Mouse (Mus musculus): ENCODE results near the gene Tnfaip8l1. TPM values are rescaled to one million over a fixed set of nuclear protein-coding genes. Genes with fewer than 3 reads are reported as not detected.

Tnfaip8l1 gene
- polyA plus RNA-seq (2016; fragmentation: Nextera tagmentation; extraction: Ambion mirVana), result 10.4 and 11.8 TPM in 2 replicates

- H3K4me3 ChIP-seq, result peak within 1 kb of the TSS; percentile 55
- peaks cover 43% of the 10 kb centered on the region for H3K4me1 ChIP-seq (replicated peaks)
- peak; percentile 95 for DNase-seq (ENCODE audit: low spot score)
- peak within 1 kb of the TSS; percentile 80 for H3K27ac ChIP-seq
- H3K9me3 ChIP-seq, result no peaks in the 10 kb centered on the region
- WGBS, result 1% methylated on average over 30 of the region's 30 CpGs
- H3K27me3 ChIP-seq (ENCODE audit: insufficient read depth, poor library complexity, severe bottlenecking), result peaks cover 44% of the 10 kb centered on the region
- no peaks in the 10 kb centered on the region for H3K36me3 ChIP-seq
These were observed at the start of gene Tnfaip8l1 for GRCm38 (mm10) chr17:56162231-56162774. Tnfaip8l1 (plus strand) TSS chr17:56162477.

DNA sequence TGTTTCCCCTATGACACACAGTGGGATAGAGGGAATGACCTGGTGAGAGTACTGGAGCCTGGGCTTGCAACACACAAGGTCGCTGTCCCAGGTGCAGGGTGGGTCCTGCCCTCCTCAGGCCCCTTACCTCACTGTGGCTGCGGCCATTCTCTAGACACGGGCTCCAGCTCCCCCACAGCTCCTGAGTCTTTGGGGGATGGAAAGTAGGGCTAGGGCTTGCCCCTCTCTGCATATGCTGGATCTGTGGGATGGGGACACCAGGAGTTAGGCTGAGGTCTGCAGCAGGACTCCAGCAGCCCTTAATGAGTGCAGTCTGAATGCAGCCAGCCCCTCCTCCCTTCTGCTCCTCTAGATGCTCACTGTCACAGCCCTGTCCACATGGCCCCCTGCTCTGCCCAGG lies 49.5 kb upstream of the Tnfaip8l1 start:
- H3K27me3 ChIP-seq (ENCODE audit: insufficient read depth, poor library complexity, severe bottlenecking), result peaks cover 27% of the 10 kb centered on the region
- no peak overlapping the region for H3K27ac ChIP-seq
- 63% methylated on average over 3 of the region's 3 CpGs for WGBS
- DNase-seq (ENCODE audit: low spot score), result no peak
- H3K9me3 ChIP-seq, result no peaks in the 10 kb centered on the region
- no peak overlapping the region for H3K4me3 ChIP-seq
- peaks cover 19% of the 10 kb centered on the region for H3K4me1 ChIP-seq (replicated peaks)
- H3K36me3 ChIP-seq, result peaks cover 11% of the 10 kb centered on the region

DNA sequence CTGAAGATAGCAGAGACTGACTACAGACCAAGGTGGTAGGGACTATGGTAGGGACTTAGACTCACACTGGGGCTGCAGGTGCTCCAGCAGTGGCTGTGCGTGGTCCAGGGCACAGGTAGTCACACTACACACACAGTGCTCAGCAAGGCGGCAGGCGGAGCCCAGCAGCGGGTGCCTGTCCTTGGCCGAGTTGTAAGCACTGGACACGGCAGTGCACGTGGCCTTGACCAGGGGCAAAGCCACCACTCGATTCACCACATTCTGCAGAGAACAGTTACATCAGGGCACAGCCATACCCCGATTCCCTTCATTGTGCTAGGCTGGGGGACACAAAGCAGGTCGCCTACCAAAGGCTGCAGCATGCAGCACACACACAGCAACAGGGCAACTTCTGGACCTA lies 46.1 kb upstream of the Tnfaip8l1 start:
- WGBS, result 78% methylated on average over 10 of the region's 10 CpGs
- Histone ChIP-seq H3K27me3 (ENCODE audit: insufficient read depth, poor library complexity, severe bottlenecking) (peaks cover 59% of the 10 kb centered on the region), H3K4me1 (replicated peaks) (peaks cover 33% of the 10 kb centered on the region), H3K9me3 (no peaks in the 10 kb centered on the region), H3K4me3 (no peak overlapping the region), H3K27ac (no peak overlapping the region), H3K36me3 (no peaks in the 10 kb centered on the region)
- no peak for DNase-seq (ENCODE audit: low spot score)

DNA sequence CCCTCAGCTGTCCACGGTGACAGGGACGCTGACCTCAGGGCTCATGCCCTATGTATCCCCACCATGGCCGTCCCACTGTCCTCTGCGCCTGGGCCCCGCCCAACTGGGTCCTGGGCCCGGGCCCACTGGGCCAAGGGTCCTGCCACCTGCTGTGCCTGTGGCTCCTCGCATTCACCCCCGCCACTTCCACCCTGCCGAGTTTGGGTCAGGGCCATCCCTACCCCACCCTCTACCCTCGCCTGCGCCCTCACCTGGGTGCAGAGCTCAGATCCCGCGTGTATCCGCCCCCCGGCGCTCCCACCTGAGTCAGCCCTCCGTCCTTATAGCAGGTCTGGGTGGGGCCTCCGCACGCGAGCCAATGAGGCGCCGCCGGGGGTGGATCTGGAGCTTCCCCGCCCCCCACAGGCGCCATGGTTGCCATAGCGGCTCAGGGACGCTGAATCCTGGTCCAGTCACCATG lies 45.0 kb upstream of the Tnfaip8l1 start, which contains the start of gene Plin5:
TSS of gene Plin5 (minus strand) at position 346 of the 460 bp plus-strand sequence.
- Histone ChIP-seq H3K27me3 (ENCODE audit: insufficient read depth, poor library complexity, severe bottlenecking) (peaks cover 70% of the 10 kb centered on the region), H3K9me3 (peaks cover 8% of the 10 kb centered on the region), H3K4me1 (replicated peaks) (peaks cover 33% of the 10 kb centered on the region), H3K27ac (0 out of 2 replicates have a peak within 1 kb of the TSS, but pooled peaks have one; percentile 50), H3K4me3 (peak within 1 kb of the TSS; percentile 51), H3K36me3 (no peaks in the 10 kb centered on the region)
- peak; percentile 64 for DNase-seq (ENCODE audit: low spot score)
- WGBS, result 1% methylated on average over 27 of the region's 27 CpGs

GRCm38 (mm10) chr17:56119431-56119830 lies 42.8 kb upstream of the Tnfaip8l1 start:
- H3K27me3 ChIP-seq (ENCODE audit: insufficient read depth, poor library complexity, severe bottlenecking), result peaks cover 92% of the 10 kb centered on the region
- 44% methylated on average over 12 of the region's 12 CpGs for WGBS
- peaks cover 19% of the 10 kb centered on the region for H3K9me3 ChIP-seq
- peaks cover 34% of the 10 kb centered on the region for H3K4me1 ChIP-seq (replicated peaks)
- no peak overlapping the region for H3K27ac ChIP-seq
- H3K4me3 ChIP-seq, result no peak overlapping the region
- H3K36me3 ChIP-seq, result peaks cover 15% of the 10 kb centered on the region
- DNase-seq (ENCODE audit: low spot score), result no peak

DNA sequence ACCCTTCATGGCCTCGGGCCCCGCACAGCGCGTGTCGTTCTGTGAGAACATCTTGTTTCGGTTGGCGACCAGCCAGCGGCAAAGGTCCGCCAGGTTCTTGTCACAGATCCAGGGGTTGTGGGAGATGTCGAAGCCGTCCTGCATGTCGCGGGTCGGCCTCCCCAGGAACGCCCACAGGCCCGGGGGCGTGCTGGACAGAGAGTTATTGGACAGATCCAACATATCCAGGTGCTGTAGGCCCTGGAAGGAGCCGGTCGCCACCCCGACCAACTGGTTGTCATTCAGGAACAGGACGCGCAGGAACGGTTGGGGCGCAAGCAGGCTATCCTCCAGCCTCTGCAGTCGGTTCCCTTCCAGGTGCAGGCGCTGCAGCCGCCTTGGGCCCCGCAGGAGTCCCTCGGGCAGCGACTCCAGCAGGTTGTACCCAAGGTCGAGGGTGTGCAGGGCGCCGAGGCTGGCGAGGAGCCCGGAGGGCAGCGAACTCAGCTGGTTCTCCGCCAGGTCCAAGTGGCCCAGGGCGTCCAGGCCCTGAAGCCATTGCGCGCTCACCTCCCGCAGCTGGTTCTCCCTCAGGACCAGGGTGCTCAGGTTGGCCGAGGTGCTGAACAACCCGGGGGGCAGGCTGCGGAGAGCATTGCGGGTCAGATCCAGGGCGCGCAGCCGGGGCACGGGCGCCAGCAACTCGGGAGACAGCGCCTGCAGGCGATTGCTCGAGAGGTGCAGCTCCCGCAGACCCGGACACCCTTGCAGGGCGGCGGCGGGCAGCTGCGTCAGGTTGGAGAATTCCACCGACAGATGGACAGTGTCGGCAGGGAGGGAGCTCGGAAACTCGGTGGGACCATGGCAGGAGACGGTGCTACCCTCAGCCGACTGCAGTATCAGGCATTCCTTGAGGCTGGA lies 42.0 kb upstream of the Tnfaip8l1 start:
- H3K4me3 ChIP-seq, result peak overlapping the region; percentile 25; the same call in 1 of the 2 replicates
- 7% methylated on average over 66 of the region's 66 CpGs for WGBS
- peaks cover 38% of the 10 kb centered on the region for H3K4me1 ChIP-seq (replicated peaks)
- no peak overlapping the region for H3K27ac ChIP-seq
- peaks cover 96% of the 10 kb centered on the region for H3K27me3 ChIP-seq (ENCODE audit: insufficient read depth, poor library complexity, severe bottlenecking)
- H3K36me3 ChIP-seq, result peaks cover 15% of the 10 kb centered on the region
- no peak for DNase-seq (ENCODE audit: low spot score)
- peaks cover 19% of the 10 kb centered on the region for H3K9me3 ChIP-seq

GRCm38 (mm10) chr17:56121826-56122225 lies 40.5 kb upstream of the Tnfaip8l1 start, which contains the start of gene Lrg1:
Lrg1 (minus strand) TSS chr17:56122001.
- Histone ChIP-seq H3K27ac (no peak within 1 kb of the TSS), H3K27me3 (ENCODE audit: insufficient read depth, poor library complexity, severe bottlenecking) (peaks cover 92% of the 10 kb centered on the region), H3K4me3 (no peak within 1 kb of the TSS; the same call in 1 of the 2 replicates), H3K4me1 (replicated peaks) (peaks cover 35% of the 10 kb centered on the region), H3K36me3 (peaks cover 16% of the 10 kb centered on the region), H3K9me3 (peaks cover 19% of the 10 kb centered on the region)
- WGBS, result 66% methylated on average over 2 of the region's 2 CpGs
- no peak for DNase-seq (ENCODE audit: low spot score)

GRCm38 (mm10) chr17:56123161-56123560 lies 39.1 kb upstream of the Tnfaip8l1 start:
- H3K36me3 ChIP-seq, result peaks cover 29% of the 10 kb centered on the region
- no peak overlapping the region for H3K27ac ChIP-seq
- no peak for DNase-seq (ENCODE audit: low spot score)
- H3K4me1 ChIP-seq (replicated peaks), result peaks cover 26% of the 10 kb centered on the region
- H3K4me3 ChIP-seq, result peak overlapping the region; percentile 20; the same call in 1 of the 2 replicates
- WGBS, result 88% methylated on average over 12 of the region's 12 CpGs
- H3K27me3 ChIP-seq (ENCODE audit: insufficient read depth, poor library complexity, severe bottlenecking), result peaks cover 80% of the 10 kb centered on the region
- peaks cover 19% of the 10 kb centered on the region for H3K9me3 ChIP-seq

GRCm38 (mm10) chr17:56123681-56124340 lies 38.5 kb upstream of the Tnfaip8l1 start:
- 42% methylated on average over 59 of the region's 59 CpGs for WGBS
- peaks cover 32% of the 10 kb centered on the region for H3K36me3 ChIP-seq
- peak overlapping the region; percentile 82 for H3K27ac ChIP-seq
- peaks cover 74% of the 10 kb centered on the region for H3K27me3 ChIP-seq (ENCODE audit: insufficient read depth, poor library complexity, severe bottlenecking)
- peak overlapping the region; percentile 54 for H3K4me3 ChIP-seq
- peaks cover 19% of the 10 kb centered on the region for H3K9me3 ChIP-seq
- DNase-seq (ENCODE audit: low spot score), result no peak
- H3K4me1 ChIP-seq (replicated peaks), result peaks cover 26% of the 10 kb centered on the region

DNA sequence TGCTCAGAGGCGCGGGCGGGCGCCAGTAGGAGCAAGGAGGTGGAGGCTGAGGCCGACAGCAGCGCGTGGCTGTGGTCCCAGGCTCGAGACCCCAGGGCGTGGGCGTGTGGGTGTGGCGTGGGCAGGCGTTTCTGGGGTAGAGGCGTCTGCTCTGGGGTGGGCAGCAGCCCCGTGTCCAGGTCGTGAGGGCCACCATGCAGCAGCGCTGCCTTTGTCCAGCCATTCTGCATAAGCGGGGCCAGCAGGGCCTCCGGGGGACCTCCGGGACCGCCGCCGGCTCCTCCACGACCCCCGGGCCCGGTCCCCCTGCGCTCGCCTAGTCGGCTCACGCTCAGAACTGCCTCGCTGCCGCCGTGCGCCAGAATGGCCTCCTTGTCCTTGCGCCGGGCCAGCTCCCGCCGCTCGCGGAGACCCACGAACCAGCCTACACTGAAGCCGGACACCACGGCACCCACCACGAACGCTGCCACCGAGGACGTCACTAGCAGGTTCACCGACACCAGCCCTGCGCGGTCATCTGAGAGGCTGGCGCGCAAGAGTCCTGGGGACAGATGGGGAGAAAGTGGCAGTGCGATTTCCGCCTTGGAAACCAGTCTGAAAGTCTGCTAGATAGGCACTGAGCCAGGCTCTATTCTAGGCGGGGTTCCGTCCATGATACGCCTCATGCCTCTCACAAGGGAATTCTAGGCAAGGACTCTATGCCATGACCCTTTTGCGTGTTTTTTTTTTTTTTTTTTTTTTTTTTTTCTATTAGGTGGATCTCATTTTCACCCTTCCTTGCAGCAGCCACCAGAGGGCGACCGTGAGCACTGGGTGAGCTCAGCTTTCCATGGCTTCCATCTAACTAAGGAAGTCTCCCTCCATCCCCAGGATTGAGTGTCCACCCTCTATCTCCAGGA lies 37.7 kb upstream of the Tnfaip8l1 start:
- peaks cover 23% of the 10 kb centered on the region for H3K4me1 ChIP-seq (replicated peaks)
- H3K36me3 ChIP-seq, result peaks cover 40% of the 10 kb centered on the region
- peak overlapping the region; percentile 82 for H3K27ac ChIP-seq
- peak; percentile 63 for DNase-seq (ENCODE audit: low spot score)
- H3K9me3 ChIP-seq, result peaks cover 19% of the 10 kb centered on the region
- 9% methylated on average over 59 of the region's 59 CpGs for WGBS
- peaks cover 66% of the 10 kb centered on the region for H3K27me3 ChIP-seq (ENCODE audit: insufficient read depth, poor library complexity, severe bottlenecking)
- peak overlapping the region; percentile 54 for H3K4me3 ChIP-seq

DNA sequence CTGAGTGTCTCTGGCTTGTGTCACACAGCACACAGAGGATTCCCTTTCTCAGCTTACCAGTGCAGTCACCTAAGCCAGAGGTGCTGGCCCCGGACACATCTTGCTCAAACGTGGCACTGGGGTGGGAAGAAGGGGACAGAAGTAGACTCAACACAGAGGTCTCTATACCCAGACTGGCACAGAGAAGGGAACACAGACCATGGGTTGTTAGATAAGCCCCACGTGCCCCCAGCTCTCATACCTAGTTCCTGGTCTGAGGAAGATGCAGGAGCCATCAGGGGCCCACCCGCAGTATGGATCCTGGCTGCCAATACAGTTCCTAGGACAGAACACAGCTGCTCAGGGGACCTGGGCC lies 37.0 kb upstream of the Tnfaip8l1 start:
- DNase-seq (ENCODE audit: low spot score), result no peak
- 85% methylated on average over 4 of the region's 4 CpGs for WGBS
- no peak overlapping the region for H3K4me3 ChIP-seq
- no peak overlapping the region for H3K27ac ChIP-seq
- peaks cover 46% of the 10 kb centered on the region for H3K36me3 ChIP-seq
- H3K27me3 ChIP-seq (ENCODE audit: insufficient read depth, poor library complexity, severe bottlenecking), result peaks cover 59% of the 10 kb centered on the region
- H3K9me3 ChIP-seq, result peaks cover 19% of the 10 kb centered on the region
- H3K4me1 ChIP-seq (replicated peaks), result peaks cover 17% of the 10 kb centered on the region

DNA sequence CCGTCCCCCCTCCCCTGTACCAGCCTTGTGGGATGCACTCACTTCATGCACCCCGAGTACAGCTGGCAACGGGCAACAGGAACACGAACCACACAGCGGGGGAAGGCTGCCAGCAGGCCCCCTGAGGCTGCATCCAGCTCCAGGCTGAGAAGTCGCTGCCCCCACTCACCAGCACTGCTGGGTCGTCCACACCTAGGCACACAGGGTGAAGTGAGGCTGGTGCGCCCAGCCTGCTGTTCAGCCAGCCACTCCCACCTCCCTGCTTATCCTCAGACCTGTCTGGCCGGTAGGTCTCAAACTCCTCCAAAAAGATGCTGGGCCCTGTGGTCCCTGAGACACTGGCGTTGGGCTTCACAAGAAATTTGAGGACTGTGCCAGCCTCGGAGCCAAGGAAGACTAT lies 36.1 kb upstream of the Tnfaip8l1 start:
- peaks cover 12% of the 10 kb centered on the region for H3K4me1 ChIP-seq (replicated peaks)
- H3K9me3 ChIP-seq, result peaks cover 19% of the 10 kb centered on the region
- H3K27ac ChIP-seq, result no peak overlapping the region
- H3K36me3 ChIP-seq, result peaks cover 56% of the 10 kb centered on the region
- no peak overlapping the region for H3K4me3 ChIP-seq
- no peak for DNase-seq (ENCODE audit: low spot score)
- peaks cover 50% of the 10 kb centered on the region for H3K27me3 ChIP-seq (ENCODE audit: insufficient read depth, poor library complexity, severe bottlenecking)
- 80% methylated on average over 11 of the region's 11 CpGs for WGBS
